Comparison of ENCODE assay signal across 8 mouse cellular contexts in genomic region chr12:98258845-98259517, GRCm38 (mm10). TPM values are rescaled to one million over a fixed set of nuclear protein-coding genes. Genes with fewer than 3 reads are reported as not detected.
A peak's percentile ranks its signal among the peaks of the same experiment; 100 is the strongest.
DNase-seq lines count a peak whose midpoint lies in the region; ATAC-seq lines count a peak whose summit lies in the region.

Gene Galc (minus strand): TSS chr12:98259459.

- H3K36me3 ChIP-seq in hindbrain, embryonic 15.5 days, result no peaks in the 10 kb centered on the region

- no peaks in the 10 kb centered on the region for H3K27me3 ChIP-seq in hindbrain, embryonic 15.5 days

- peak within 1 kb of the TSS; percentile 83 for H3K9ac ChIP-seq in hindbrain, embryonic 15.5 days

- peak; percentile 95 for ATAC-seq in hindbrain, embryonic 15.5 days (ENCODE audit: low FRiP score, low read depth)

- H3K4me3 ChIP-seq in hindbrain, embryonic 15.5 days, result peak within 1 kb of the TSS; percentile 78

- DNase-seq in ZHBTc4 (ENCODE audit: low read depth, low spot score), result peak; percentile 92
- peak; percentile 75 to 85 for DNase-seq in cerebellum, postnatal 4 days (ENCODE audit: low spot score in 2 of 2)
- peak; percentile 90 for DNase-seq in gastrocnemius, adult 18-20 months (ENCODE audit: low spot score)
- DNase-seq in layer of hippocampus, postnatal 36 days, result peak; percentile 87
- DNase-seq in lung, postnatal 25 days (ENCODE audit: low spot score), result peak; percentile 88
- peak; percentile 80 for DNase-seq in retina, adult 2 months (ENCODE audit: low read depth, low spot score)
- peak; percentile 85 for DNase-seq in thymus, postnatal 25 days

- H3K9me3 ChIP-seq in hindbrain, embryonic 15.5 days, result no peaks in the 10 kb centered on the region

- H3K4me1 ChIP-seq in hindbrain, embryonic 15.5 days (replicated peaks), result peaks cover 12% of the 10 kb centered on the region

- peak within 1 kb of the TSS; percentile 60 for H3K4me2 ChIP-seq in hindbrain, embryonic 15.5 days

- H3K27ac ChIP-seq in hindbrain, embryonic 15.5 days (replicated peaks), result peak within 1 kb of the TSS; percentile 97

- WGBS in hindbrain, embryonic 15.5 days, result under 1% methylated on average over 74 of the region's 76 CpGs

RNA-seq across cellular contexts. Expression of gene Galc, which starts in this region (rescaled TPM):
- 1 to 10 TPM; 5.3 to 5.5 TPM for total RNA-seq in gastrocnemius, adult 18-20 months (2021)
- polyA plus RNA-seq in hindbrain, embryonic 15.5 days (2015; fragmentation: Nextera tagmentation; extraction: Ambion mirVana), result 10.8 and 10.9 TPM in 2 replicates
- 10 to 100 TPM; 23.7 to 24.9 TPM for total RNA-seq in layer of hippocampus, postnatal 36 days (2021)

Comparison
In these comparisons a context has a peak if more than half of its experiments do, and no peak if none do; other contexts are left out.
1. Peak in every context shown above with its lines: DNase-seq, ATAC-seq, H3K4me3 ChIP-seq and H3K27ac ChIP-seq.